ENCODE assay signal across 8 mouse cellular contexts in genomic region chr10:96333224-96333623, GRCm38 (mm10).
DNase-seq lines count a peak whose midpoint lies in the region; ATAC-seq and TF ChIP-seq lines count a peak whose summit lies in the region.

No protein-coding gene starts in this region.

- no peaks in the 10 kb centered on the region for H3K27me3 ChIP-seq in Patski
- no peaks in the 10 kb centered on the region for H3K27me3 ChIP-seq in forebrain, embryonic 12.5 days

- TF ChIP-seq CTCF in Patski (IDR thresholded peaks at IDR 0.05), result peak; percentile 24

- H3K9ac ChIP-seq in forebrain, embryonic 12.5 days, result no peak overlapping the region

- no peaks in the 10 kb centered on the region for H3K9me3 ChIP-seq in forebrain, embryonic 12.5 days

- no peaks in the 10 kb centered on the region for H3K79me2 ChIP-seq in macrophage (ENCODE audit: inconsistent target)

- peak overlapping the region; percentile 95 for H3K27ac ChIP-seq in macrophage
- H3K27ac ChIP-seq in forebrain, embryonic 12.5 days, result no peak overlapping the region

- in situ Hi-C loops in Patski (cut with MboI; ENCODE audit: low pct_unique_long_range_greater_than_20kb), result no loop called here

- 9% methylated on average over 6 of the region's 6 CpGs for WGBS in macrophage (ENCODE audit: missing documents)
- WGBS in forebrain, embryonic 12.5 days, result 82% methylated on average over 6 of the region's 6 CpGs

- H3K4me3 ChIP-seq in macrophage (ENCODE audit: inconsistent target), result no peak overlapping the region
- H3K4me3 ChIP-seq in forebrain, embryonic 12.5 days (replicated peaks), result no peak overlapping the region

- ATAC-seq in Patski, result no peak
- ATAC-seq in forebrain, embryonic 12.5 days (ENCODE audit: low FRiP score), result no peak

- H3K4me1 ChIP-seq in forebrain, embryonic 12.5 days, result peaks cover 3% of the 10 kb centered on the region; the same call in 1 of the 2 replicates

- H3K4me2 ChIP-seq in forebrain, embryonic 12.5 days, result no peak overlapping the region

- POLR2A ChIA-PET in Patski (lab: Charles Lee), result no interaction called here

- no peaks in the 10 kb centered on the region for H3K36me3 ChIP-seq in macrophage (ENCODE audit: inconsistent target)
- H3K36me3 ChIP-seq in forebrain, embryonic 12.5 days (replicated peaks), result no peaks in the 10 kb centered on the region

- CTCF ChIA-PET in Patski (lab: Charles Lee), result no interaction called here

- peak; percentile 8 for DNase-seq in kidney, adult 11 months
- no peak for DNase-seq in kidney, postnatal 14 days
- no peak for DNase-seq in Patski (ENCODE audit: low read depth, low spot score)
- DNase-seq in induced T-regulatory cell, adult 2 months (ENCODE audit: low read depth), result peak; percentile 68
- DNase-seq in yolk sac, embryonic 10.5 days (ENCODE audit: low spot score), result peak; percentile 14
- no peak for DNase-seq in urinary bladder, postnatal 36 days (ENCODE audit: low spot score in 2 of 2)

Comparison
In these comparisons a context has a peak if more than half of its experiments do, and no peak if none do; other contexts are left out.
1. DNase-seq: peak in kidney, adult 11 months (single experiment), induced T-regulatory cell, adult 2 months (single experiment) and yolk sac, embryonic 10.5 days (single experiment); none in kidney, postnatal 14 days (single experiment), Patski (single experiment) and urinary bladder, postnatal 36 days (0 of 2).